Mouse (Mus musculus) thymus, postnatal 25 days (tissue): ENCODE measurements around the gene Spag5.

Experiments used
- DNase-seq: peaks from one replicate; pipeline ENCODE4 v3.0.0; 2022

Gene Spag5

DNA sequence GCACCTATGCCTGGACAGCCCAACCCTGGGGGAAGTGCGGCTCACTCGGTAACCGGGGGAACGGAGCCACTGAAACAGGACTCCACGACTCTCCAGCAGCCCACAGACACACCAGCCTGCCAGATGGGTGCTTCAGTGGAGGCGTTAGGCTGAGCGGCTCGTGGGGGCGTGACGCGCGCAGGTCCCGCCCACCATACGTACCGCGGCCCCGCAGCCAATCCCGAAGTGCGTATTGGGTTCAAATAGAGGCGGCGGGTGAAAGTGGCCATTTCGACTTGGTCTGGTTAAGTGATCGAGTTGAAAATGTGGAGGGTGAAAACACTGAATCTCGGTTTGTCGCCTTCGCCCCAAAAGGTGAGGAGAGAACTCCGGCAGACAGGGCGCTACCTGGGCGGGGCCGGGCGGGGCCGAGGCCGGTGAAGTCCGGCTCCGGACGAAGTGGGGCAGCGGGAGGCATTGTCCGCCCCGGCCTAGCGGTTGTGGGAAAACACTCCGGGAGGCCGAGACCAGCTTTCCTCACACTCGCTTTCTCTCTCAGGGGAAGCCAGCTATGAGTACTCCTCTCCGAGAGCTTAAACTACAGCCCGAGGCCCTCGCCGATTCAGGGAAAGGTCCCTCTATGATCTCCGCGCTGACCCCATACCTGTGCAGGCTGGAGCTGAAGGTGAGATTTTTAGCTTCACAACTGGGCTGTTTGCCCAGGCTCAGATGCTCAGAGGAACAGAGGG is at the start of gene Spag5:
Gene Spag5, plus strand, starts transcription at position 173 of the 728 bp plus-strand sequence.
- peak; percentile 92 for DNase-seq

DNA sequence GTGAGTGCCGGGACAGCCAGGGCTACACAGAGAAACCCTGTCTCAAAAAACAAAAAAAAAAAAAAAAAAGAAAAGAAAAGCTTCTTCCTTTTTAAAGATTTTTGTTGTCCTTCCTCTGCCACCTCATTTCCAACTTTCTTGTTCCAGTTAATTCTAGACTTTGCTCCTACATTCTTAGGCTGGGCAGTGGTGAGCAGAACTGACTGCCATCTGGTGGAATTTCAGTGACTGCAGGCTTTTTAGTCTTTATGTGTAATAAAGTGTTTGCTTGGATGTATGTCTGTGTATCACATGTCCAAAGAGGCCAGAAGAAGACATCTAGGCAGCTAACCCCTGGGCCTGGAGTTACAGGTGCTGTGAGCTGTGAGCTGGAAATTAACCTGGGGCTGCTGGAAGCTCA is 44.7 kb upstream of the Spag5 start:
- DNase-seq: no peak

DNA sequence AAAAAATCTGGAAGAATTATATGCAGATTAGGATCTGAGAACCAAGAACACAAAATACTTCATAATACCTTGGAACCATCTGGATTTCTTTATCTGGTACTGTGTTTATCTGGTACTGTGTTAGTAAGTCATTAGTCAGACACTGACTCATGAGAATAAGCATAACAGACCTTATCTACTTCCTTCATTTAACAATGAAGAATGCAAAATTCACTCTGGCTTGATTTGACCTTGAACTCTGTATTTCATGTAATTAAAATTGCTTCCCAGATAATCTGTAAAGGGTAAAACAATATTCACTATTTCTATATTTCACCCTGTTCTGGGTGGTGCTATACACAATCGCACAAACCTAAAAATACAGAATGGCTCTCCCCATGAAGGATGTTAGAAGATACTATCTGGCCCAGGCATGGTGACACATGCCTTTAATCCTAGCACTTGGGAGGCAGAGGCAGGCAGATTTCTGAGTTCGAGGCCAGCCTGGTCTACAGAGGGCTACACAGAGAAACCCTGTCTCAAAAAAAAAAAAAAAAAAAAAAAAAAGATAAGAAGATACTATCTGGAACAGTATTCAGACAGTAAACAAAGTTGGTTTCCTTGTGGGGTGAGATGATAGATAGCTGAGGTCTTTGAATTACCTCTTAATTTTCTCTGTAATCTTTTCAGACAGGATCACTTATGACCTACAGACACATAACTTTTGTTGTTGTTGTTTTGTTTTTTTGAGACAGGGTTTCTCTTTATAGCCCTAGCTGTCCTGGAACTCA is 40.7 kb upstream of the Spag5 start:
- no peak for DNase-seq

DNA sequence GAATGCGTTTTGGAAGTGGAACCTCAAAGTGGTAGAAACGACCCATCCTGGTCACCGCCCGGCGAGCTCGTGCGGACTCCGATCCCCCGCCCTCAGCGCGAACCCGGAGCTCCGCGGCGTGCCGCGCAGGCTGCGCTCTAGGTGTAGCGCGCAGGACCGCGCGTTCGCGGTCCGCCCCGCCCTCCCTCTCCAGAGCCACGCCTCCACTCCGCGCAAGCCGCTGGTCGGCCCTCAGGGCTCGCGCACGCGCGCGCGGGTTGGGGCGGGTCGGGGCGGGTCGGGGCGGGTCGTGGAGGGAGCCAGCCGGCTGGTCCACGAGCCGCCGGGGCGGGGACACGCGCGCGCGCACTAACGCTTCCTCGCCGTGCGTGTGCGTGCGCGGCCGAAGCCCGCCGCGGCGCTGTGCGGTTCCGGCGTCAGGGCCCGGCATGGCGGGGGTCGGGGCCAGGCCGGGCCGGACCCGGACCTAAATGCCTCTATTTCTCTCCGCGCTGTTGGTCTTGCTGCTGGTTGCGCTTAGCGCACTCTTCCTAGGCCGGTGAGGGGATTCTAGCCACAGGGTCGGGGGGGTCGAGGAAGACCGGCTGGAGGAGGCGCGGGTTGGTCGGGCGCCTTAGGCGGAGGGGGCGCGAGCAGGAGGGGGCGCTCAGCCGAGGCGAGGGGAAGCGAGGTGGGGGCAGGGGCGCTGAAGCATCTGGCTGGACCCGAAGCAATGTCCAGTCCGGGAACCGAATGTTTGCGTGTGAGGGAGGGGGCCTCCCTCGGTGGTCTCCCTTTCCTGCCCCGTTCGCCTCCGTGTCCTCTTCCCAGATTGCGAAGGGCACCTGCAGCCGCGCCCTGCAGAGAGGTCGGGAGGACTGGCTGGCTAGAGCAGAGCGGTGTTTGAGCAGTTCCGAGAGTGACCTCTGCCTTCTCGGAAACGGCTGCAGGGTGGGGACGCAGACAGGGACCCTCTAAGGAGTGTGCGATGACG is 39.7 kb upstream of the Spag5 start, which contains the start of gene 2610507B11Rik:
Gene 2610507B11Rik, plus strand, starts transcription at position 373 of the 973 bp plus-strand sequence.
- peak; percentile 94 for DNase-seq

DNA sequence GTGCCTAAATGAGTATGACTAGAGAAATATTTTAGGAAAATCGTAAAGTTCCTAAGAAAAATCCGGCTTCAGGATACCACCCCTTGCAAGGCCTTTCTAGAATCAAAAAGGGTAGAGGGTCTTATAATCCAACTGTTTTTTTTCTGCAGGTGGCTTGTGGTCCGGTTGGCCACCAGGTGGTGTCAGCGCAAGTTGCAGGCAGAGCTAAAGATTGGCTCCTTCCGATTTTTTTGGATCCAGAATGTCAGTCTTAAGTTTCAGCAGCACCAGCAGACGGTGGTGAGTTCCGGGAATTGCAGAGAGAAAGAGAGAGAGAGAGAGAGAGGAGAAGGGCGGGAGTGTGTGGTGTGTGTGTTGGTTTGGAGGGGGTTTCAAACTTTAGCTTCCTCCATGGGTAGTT is 38.8 kb upstream of the Spag5 start:
- DNase-seq: peak; percentile 58

DNA sequence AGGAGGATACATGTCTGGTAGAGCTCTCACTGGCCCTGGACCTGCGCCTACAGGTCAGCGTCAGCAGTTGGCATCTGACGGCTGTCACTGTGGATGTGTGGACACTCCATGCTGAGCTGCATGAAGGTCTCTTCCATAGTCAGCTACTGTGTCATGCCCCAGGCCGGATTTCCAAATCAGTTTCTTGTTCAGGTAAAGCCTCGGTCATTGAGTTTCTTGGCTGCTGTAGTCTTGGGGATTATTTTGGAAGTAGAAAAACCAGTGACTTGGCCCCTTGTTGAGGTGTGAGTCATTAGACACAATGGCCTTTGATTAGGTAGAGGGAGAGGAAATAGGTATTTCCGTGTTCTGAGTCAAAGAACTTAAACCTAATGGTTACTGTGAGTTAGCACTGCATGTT is 35.8 kb upstream of the Spag5 start:
- DNase-seq: no peak

DNA sequence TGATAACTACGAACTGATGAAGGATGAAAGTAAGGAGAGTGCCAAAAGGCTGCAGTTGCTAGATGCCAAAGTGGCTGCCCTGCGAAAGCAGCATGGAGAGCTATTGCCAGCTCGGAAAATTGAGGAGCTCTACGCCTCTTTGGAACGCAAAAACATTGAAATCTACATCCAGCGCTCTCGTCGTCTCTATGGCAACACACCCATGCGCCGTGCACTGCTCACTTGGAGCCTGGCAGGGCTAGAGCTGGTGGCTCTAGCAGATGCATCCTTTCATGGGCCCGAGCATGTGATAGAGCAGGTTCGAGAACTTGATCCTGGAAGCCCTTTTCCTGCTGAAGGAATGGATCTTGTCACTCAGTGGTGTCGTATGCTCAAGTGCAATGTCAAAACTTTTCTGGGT is 29.3 kb upstream of the Spag5 start:
- no peak for DNase-seq

DNA sequence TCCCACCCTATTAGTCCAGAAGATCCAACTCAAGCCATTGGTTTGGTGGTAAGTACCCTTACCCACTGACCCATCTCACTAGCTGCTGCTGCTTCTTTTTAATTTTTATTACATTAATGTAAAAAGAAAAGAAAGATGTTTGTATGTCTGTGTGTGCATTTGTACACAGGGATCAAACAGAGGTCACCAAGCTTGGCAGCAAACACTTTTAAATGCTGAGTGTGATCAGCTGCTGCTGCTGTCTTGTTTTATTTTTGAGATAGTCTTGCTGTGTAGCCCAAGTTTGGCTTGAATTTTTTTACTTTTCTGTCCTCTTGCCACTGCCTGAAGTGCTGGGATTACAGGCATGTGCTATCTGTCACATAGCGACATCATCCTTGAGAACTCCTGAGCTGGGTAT is 25.7 kb upstream of the Spag5 start:
- no peak for DNase-seq

DNA sequence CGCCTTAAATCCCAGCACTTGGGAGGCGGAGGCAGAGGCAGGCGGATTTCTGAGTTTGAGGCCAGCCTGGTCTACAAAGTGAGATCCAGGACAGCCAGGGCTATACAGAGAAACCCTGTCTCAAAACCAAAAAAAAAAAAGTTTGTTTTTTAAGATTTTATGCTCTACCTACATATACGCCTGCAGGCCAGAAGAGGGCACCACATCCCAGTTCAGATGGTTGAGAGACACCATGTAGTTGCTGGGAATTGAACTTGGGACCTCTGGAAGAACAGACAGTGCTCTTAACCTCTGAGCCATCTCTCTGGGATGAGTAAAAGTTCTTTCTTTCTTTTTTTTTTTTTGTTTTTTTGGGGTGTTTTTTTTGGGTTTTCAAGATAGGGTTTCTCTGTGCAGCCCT is 25.2 kb upstream of the Spag5 start:
- DNase-seq: peak; percentile 28

DNA sequence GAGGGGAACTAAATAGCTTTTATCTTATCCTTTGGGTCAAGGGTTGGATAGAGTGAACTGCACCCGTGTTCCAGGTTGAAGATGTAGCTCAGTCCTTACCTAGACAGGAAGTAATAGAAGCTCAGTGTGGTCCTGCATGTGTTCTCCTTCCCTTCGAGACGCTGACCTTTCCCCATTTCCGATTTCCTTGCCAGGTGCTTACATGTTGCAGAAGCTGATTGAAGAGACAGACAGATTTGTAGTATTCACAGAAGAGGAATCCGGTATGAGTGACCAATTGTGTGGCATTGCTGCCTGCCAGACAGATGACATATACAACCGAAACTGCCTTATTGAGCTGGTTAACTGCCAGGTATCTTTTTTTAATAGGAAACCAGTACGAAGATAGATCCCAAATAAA is 22.5 kb upstream of the Spag5 start:
- no peak for DNase-seq

DNA sequence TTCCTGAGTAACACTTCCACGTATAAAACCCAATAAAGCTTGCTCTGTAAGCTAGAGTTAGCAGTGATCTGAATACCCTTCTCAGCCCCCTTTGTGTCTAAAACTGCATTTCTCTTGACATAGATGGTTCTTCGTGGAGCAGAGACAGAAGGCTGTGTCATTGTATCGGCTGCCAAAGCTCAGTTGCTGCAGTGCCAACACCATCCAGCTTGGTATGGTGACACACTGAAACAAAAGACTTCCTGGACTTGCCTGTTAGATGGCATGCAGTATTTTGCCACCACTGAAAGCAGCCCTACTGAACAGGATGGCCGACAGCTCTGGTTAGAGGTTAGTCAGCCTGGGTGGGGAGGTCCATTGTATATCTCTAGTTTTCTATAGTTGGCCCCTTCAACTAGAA is 21.7 kb upstream of the Spag5 start:
- DNase-seq: no peak

DNA sequence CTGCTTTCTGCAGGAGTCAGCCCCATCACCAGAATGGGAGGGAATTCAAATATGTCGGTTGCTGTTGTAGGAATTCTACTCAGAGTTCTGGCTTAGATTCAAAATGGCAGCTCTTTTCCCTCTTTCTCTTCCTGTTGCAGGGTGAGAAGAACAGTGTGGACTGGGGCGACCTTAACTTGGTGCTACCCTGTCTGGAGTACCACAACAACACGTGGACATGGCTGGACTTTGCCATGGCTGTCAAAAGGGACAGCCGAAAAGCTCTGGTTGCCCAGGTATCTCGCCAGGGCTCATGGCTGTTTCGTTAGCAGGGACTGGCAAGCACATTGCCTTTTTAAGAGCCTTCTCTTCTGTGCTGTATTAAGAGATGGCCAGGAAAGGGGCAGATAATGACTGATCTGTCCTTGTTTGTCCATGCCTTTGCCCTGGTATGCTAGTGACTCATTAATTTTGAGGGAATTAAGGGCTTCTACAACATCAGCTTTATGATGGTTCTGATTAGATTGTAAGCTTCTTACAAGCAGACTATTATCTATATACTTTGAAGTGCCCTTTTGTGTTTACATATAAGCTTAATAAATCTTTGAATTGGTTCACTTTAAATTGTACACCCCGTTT is 12.1 kb upstream of the Spag5 start:
- DNase-seq: no peak

DNA sequence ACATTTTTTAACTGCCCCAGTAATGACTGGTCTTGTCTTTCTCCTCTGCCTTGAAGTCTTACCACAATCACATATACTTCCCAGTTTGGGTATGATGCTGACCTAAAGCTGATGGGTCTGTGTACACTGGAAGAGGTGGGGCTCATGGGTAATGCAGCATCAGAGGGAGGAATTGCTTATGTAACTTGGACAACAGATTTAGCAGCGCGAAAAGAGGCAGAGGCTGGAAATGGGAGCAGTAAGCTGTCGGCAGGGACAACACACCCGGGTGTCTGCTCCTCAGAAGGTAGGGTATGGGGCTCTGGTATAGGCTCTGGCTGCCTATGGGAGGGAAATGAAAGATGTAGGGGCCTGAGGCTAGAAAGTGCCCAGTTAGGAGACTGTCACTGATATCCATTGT is 10.7 kb upstream of the Spag5 start, which contains the start of gene BC030499:
Gene BC030499, plus strand, starts transcription at position 188 of the 400 bp plus-strand sequence.
- no peak for DNase-seq

DNA sequence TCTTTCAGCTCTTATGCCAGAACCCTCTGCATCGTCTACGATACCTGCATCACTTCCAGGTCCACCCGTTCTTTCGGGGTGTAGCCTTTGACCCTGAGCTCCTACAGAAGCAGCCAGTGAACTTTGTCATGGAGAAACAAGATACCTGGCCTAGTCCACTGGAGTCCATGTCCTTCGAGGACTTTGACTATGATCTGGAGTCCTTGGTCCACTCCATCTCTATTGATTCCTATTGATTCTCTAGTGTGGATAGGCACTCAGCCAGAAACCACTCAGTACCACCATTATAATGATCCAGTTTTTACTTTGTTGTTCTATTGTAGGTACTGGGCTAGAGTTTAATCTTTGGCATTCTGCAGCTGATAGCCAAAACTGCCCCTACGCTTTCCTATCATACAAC is 6.7 kb upstream of the Spag5 start:
- no peak for DNase-seq

DNA sequence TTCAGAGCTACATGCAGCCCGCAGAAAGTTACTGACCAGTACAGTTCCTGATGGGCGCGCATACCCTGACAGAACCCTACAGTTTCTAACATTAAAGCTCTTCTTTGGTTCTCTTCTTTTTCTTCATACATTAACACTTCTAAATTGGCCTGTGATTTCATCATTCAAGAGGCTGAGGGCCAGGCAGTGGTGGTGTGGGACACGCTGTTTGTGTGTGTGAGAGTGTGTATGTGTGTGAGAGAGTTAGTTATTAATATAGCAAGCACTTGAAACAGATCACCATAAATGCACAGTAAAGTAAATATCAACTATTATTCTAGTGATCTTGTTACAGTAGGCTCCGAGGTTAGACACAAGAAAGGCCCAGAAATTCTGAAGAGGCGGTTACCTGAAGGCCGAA is 412 bp upstream of the Spag5 start:
- DNase-seq: no peak

DNA sequence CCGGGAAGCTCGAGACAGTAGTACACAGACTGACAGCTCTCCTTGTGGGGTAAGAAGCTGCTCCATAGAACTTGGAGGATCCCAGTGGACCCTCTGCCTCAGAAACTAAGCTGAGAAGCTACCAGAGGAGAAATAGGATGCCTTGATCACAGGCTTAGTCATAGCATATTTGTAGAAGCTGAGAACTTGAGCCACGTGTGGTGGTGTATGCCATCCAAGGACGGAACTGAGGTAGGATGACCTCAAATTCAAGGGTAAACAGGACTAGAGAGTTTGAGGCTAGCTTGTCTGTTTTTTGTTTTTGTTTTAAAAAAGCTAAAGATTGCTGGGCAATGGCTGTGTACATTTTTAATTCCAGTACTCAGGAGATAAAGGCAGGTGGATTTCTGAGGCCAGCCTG is 3.9 kb downstream of the Spag5 start:
- DNase-seq: no peak

DNA sequence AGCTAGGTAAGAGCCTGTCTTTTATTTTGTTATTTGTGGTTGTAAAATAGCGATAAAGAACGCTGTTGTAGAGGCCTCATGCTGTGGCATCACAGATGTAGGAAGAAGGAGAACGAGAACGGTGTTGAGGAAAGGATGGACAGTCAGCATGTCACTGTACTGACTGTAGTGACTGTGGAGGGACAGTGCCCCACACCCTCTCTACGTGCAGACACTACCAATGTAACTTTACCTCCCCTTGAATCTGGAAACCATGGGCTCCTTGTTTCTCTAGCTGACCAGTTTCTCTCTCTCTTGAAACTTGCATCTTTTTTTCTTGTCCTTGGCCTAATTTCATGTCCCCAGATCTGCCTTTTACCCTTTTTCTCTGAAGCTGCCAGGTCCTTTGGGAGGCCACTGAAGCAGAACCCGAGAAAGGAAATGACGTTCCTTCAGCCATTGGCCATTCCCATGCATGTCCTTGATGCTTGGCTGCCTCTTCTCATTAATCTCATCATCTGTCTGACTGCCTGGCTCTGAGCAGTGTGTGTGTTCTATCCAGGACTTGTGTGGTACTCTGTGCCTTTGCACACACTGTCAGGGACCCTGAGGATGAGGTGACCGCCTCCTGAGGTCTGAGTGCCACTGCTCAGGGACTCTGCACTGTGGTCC is 9.7 kb downstream of the Spag5 start:
- DNase-seq: no peak

DNA sequence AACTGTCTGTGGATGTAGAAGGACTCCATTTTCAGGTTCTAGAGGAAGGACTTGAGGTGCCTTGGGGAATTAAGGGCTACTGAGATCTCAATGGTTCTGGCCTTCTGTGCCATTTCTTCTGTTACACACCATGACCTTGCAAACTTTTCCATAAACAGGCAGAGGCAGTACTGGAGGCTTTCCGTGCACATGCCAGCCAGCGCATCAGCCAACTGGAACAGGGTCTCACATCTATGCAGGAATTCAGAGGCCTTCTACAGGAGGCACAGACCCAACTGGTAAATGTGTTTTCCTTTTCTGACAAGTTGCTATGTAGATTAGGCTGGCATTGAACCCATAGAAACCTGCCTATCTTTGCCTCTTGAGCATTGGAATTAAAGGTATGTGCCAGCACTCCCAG is 12.3 kb downstream of the Spag5 start:
- DNase-seq: no peak

DNA sequence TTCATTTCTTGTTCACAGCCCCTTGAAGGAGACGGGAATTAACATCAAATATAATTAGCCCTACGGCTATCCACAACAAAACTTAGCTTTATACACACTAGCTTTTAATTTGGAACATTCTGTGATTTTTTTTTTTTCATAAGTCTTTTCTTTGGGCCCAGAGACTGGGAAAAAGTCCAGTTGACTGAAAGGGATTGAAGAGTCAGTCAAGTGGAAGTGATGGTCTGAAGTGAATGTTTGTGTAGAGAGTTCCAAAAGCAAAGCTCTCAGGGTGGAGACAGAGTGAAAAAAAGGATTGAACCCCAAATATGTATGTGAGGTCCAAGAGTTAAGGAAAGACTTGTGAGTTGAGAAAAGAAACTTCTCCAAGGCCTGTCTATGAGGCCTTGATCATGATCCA is 17.1 kb downstream of the Spag5 start:
- DNase-seq: no peak

DNA sequence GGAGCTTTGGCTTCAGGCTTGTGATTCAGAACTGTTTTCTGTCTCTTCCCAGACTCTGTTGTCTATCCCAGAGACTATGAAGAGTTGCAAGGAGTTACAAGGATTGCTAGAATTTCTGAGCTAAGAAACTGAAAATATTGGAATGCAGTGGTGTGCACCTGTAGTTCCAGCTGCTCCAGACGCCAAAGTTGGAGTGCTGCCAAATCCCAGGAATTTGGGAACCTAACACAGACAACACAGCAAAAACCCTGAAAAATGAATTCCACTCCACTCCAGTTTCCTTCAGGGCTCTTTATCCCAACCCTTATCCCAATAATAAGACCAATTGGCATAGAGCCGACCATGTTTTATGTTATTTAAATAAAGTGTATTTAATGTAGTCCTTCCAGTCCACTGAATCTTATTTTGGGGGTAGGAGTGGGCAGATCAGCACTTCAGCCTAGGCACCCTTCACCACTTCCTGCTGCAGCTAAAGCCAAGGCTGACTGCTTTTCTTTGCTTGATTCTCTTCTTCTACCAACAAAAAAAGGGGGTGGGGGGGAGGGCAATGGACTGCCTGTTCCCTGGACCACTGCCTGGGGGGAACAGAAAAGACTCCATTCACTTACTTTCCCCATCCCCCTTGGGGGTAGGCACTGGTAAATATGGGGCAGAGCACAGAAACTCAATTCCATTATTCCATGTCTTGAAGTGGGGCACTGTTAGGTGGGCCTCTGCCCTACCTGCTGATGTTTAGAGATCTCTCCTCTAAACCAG is 20.9 kb downstream of the Spag5 start:
- DNase-seq: no peak

DNA sequence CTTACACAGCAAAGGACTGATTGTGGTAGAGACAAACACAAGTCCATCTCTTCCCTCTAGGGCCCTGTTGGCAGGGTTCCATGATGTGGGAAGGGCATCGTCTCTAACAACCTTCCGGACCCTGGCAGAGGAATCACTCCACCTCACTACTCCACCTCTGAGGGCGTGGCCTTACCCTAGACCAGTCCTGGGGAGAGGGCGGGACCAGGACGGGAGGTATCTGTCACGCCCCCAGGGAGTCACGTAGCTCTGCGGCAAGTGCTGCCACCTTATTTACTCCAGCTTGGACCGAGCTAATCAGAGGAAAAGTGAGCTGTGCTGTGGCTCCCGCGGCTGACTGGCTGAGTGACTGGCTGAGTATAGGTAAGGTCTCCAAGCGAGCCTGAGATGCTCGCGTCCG is 21.5 kb downstream of the Spag5 start, which contains the start of gene Aldoc:
Gene Aldoc, plus strand, starts transcription at position 109 of the 400 bp plus-strand sequence.
- DNase-seq: peak; percentile 69
